Mouse (Mus musculus) right cerebral cortex, postnatal 36 days (tissue): ENCODE measurements around the gene Akt1.
A peak's percentile ranks its signal among the peaks of the same experiment; 100 is the strongest.

Source experiments
- DNase-seq, 2 experiments: peaks; one replicate each; pipeline ENCODE4 v3.0.0; 2022; ENCODE audit warnings: low spot score in 2 of 2, mixed read lengths in 1 of 2

Gene Akt1

GRCm38 (mm10) chr12:112674132-112675011 is at the start of gene Akt1:
Gene Akt1 (minus strand): TSS chr12:112674884.
- DNase-seq, result no peak

- DNase-seq, result peak in 1 of 2 experiments; percentile 65
These were observed 49.6 kb upstream of the Akt1 start for GRCm38 (mm10) chr12:112724077-112724805.

- no peak for DNase-seq
These were observed 48.8 kb upstream of the Akt1 start for GRCm38 (mm10) chr12:112723445-112723844.

GRCm38 (mm10) chr12:112723028-112723330 is 48.3 kb upstream of the Akt1 start:
- DNase-seq, result no peak

- DNase-seq, result no peak
These were observed 47.8 kb upstream of the Akt1 start for GRCm38 (mm10) chr12:112722240-112723027.

- DNase-seq, result no peak
These were observed 46.9 kb upstream of the Akt1 start for GRCm38 (mm10) chr12:112721424-112722239.

GRCm38 (mm10) chr12:112720890-112721423 is 46.3 kb upstream of the Akt1 start:
- no peak for DNase-seq

GRCm38 (mm10) chr12:112720216-112720615 is 45.5 kb upstream of the Akt1 start, which contains the start of gene Cep170b:
Gene Cep170b (plus strand): TSS chr12:112720455.
- DNase-seq, result no peak

- DNase-seq, result no peak
These were observed 44.3 kb upstream of the Akt1 start for GRCm38 (mm10) chr12:112718995-112719394.

- no peak for DNase-seq
These were observed 42.5 kb upstream of the Akt1 start for GRCm38 (mm10) chr12:112717140-112717539.

- no peak for DNase-seq
These were observed 39.3 kb upstream of the Akt1 start for GRCm38 (mm10) chr12:112713984-112714383.

GRCm38 (mm10) chr12:112707573-112707869 is 32.8 kb upstream of the Akt1 start:
- DNase-seq, result no peak

- peak; percentile 69 to 82 for DNase-seq
These were observed 32.3 kb upstream of the Akt1 start for GRCm38 (mm10) chr12:112706704-112707572.

GRCm38 (mm10) chr12:112702374-112703320 is 28.0 kb upstream of the Akt1 start:
- DNase-seq, result no peak

- no peak for DNase-seq
These were observed 25.8 kb upstream of the Akt1 start for GRCm38 (mm10) chr12:112700522-112700921.

- DNase-seq, result no peak
These were observed 22.2 kb upstream of the Akt1 start for GRCm38 (mm10) chr12:112696806-112697425.

GRCm38 (mm10) chr12:112694127-112694475 is 19.4 kb upstream of the Akt1 start:
- DNase-seq, result no peak
